15 mouse cellular contexts compared by ENCODE assay signal in the genomic region with DNA sequence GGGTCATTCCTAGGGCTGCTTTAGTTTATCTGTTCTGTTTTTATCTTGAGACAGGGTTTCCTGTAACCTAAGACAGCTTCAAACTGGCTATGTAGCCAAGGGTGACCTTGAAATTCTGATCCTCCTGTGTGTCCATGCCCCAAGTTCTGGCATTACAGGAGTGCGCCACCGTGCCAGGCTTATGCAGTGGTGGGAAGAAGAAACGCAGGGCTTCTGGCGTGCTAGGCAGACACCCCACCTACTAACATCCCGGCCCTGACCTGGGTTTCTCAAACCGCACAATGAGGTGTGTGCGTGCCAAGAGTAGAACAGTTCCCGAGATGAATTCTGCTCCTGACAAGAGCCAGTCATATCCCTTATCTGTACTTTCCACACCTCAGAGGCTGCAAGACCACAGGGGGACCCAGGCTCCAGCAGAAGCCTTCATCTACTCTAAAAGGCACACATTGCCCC. TPM values are rescaled to one million over a fixed set of nuclear protein-coding genes. Genes with fewer than 3 reads are reported as not detected.
A peak's percentile ranks its signal among the peaks of the same experiment; 100 is the strongest.
DNase-seq lines count a peak whose midpoint lies in the region; ATAC-seq and TF ChIP-seq lines count a peak whose summit lies in the region.
"Had no signal": no experiment of that assay in that cellular context is flagged by ENCODE, and none has a peak within 500 bp of the region (broad histone marks: within the 10 kb centered on the region; RNA-seq: fewer than 3 reads in every experiment).

No protein-coding gene starts in this region.

- H3K9ac ChIP-seq in heart, embryonic 13.5 days, result no peak overlapping the region
- H3K9ac ChIP-seq: lung, embryonic 14.5 days had no signal

- TF ChIP-seq POLR2A in spleen, adult 2 months (IDR thresholded peaks at IDR 0.05; ENCODE audit: low read depth, low read length), result no peak

- ATAC-seq in heart, embryonic 13.5 days (ENCODE audit: extremely low read depth, insufficient number of reproducible peaks, low FRiP score, low TSS enrichment), result no peak
- ATAC-seq: Patski had no signal

- WGBS in heart, embryonic 13.5 days, result 26% methylated on average over 8 of the region's 8 CpGs
- WGBS in spleen, adult 2 months, result 72% methylated on average over 8 of the region's 8 CpGs

- peaks cover 18% of the 10 kb centered on the region for H3K4me1 ChIP-seq in heart, embryonic 13.5 days
- peaks cover 30% of the 10 kb centered on the region for H3K4me1 ChIP-seq in spleen, adult 2 months (ENCODE audit: control insufficient read depth, insufficient read depth, insufficient read length)

- peaks cover 6% of the 10 kb centered on the region; the same call in 1 of the 2 replicates for H3K27me3 ChIP-seq in heart, embryonic 13.5 days (replicated peaks)
- no peaks in the 10 kb centered on the region for H3K27me3 ChIP-seq in spleen, adult 2 months (ENCODE audit: control insufficient read depth, insufficient read depth, low read length)
- H3K27me3 ChIP-seq: Patski had no signal

- no peaks in the 10 kb centered on the region for H3K9me3 ChIP-seq in heart, embryonic 13.5 days
- H3K9me3 ChIP-seq: hindbrain, embryonic 10.5 days had no signal

- no peak overlapping the region for H3K4me2 ChIP-seq in heart, embryonic 13.5 days
- H3K4me2 ChIP-seq: lung, embryonic 14.5 days had no signal

- DNase-seq in heart, adult 18-20 months, result no peak
- no peak for DNase-seq in spleen, adult 2 months (ENCODE audit: low read depth in 1 of 2, low spot score in 2 of 2)
- no peak for DNase-seq in spleen, postnatal 10 days (ENCODE audit: low spot score in 2 of 2)
- DNase-seq in liver, result peak; percentile 35
- peak; percentile 65 for DNase-seq in skeletal muscle tissue, adult 2 months (ENCODE audit: low read depth, low spot score)
- no peak for DNase-seq in adrenal gland, postnatal 4 days (ENCODE audit: low spot score in 2 of 2)
- DNase-seq in urinary bladder, postnatal 10 days (ENCODE audit: low spot score), result no peak
- DNase-seq: cerebellum, adult 8-10 months; kidney, postnatal 10 days; layer of hippocampus, adult 9-11 months; thymus, adult 2 months had no signal

- no peak overlapping the region for H3K4me3 ChIP-seq in heart, embryonic 13.5 days
- no peak overlapping the region for H3K4me3 ChIP-seq in spleen, adult 2 months (ENCODE audit: extremely low read depth, insufficient read depth, insufficient read length)
- H3K4me3 ChIP-seq: hindbrain, embryonic 10.5 days had no signal

- no peaks in the 10 kb centered on the region for H3K36me3 ChIP-seq in heart, embryonic 13.5 days
- H3K36me3 ChIP-seq in spleen, adult 2 months (ENCODE audit: control insufficient read depth, insufficient read depth, low read length), result peaks cover 19% of the 10 kb centered on the region
- H3K36me3 ChIP-seq: hindbrain, embryonic 10.5 days had no signal

- peak overlapping the region; percentile 53; the same call in 1 of the 2 replicates for H3K27ac ChIP-seq in heart, embryonic 13.5 days (replicated peaks)
- peak overlapping the region; percentile 70 for H3K27ac ChIP-seq in spleen, adult 2 months (ENCODE audit: insufficient read depth, low read length)
- H3K27ac ChIP-seq: hindbrain, embryonic 10.5 days had no signal

- TF ChIP-seq CTCF in spleen, adult 2 months (IDR thresholded peaks at IDR 0.05; ENCODE audit: extremely low read depth, insufficient read depth, insufficient read length, insufficient replicate concordance), result no peak

RNA-seq across cellular contexts. Expression of gene Pik3cd, which starts 11.5 kb away (rescaled TPM):
- polyA plus RNA-seq in heart, embryonic 13.5 days (2015; fragmentation: Nextera tagmentation; extraction: Ambion mirVana), result 3.0 and 3.1 TPM in 2 replicates
- 1 to 10 TPM; 3.5 to 5.6 TPM for total RNA-seq in heart, adult 18-20 months (2021)
- polyA plus RNA-seq in spleen, adult 2 months (2012; rRNA removed), result 104 and 124 TPM in 2 replicates
- 1 to 10 TPM; 6.8 to 8.0 TPM for total RNA-seq in adrenal gland, postnatal 4 days (2021)

RNA-seq across cellular contexts. Expression of gene Tmem201, which starts 47.0 kb away (rescaled TPM):
- 41.4 and 42.1 TPM in 2 replicates for polyA plus RNA-seq in heart, embryonic 13.5 days (2015; fragmentation: Nextera tagmentation; extraction: Ambion mirVana)
- total RNA-seq in heart, adult 18-20 months (2021), result 10 to 100 TPM; 85.2 to 90.5 TPM
- 24.3 and 30.7 TPM in 2 replicates for polyA plus RNA-seq in spleen, adult 2 months (2012; rRNA removed)
- total RNA-seq in adrenal gland, postnatal 4 days (2021), result 10 to 100 TPM; 41.2 to 48.6 TPM

Comparison
In these comparisons a context has a peak if more than half of its experiments do, and no peak if none do; other contexts are left out.
1. DNase-seq: peak in liver (single experiment) and skeletal muscle tissue, adult 2 months (single experiment); none in heart, adult 18-20 months (0 of 2), spleen, adult 2 months (0 of 2), spleen, postnatal 10 days (0 of 2), adrenal gland, postnatal 4 days (0 of 2) and urinary bladder, postnatal 10 days (single experiment).